Mouse (Mus musculus): ENCODE results near the gene Tpbgl. TPM values are rescaled to one million over a fixed set of nuclear protein-coding genes. Genes with fewer than 3 reads are reported as not detected.
A peak's percentile ranks its signal among the peaks of the same experiment; 100 is the strongest.

The Tpbgl gene
- polyA plus RNA-seq, 1 experiment from 2014 or later = 1.2 TPM

GRCm38 (mm10) chr7:99593868-99594803, 32.8 kb downstream of the Tpbgl start:
- H3K27me3 ChIP-seq (ENCODE audit: control insufficient read depth, insufficient read depth, low read length) = no peaks in the 10 kb centered on the region
- no peaks in the 10 kb centered on the region for H3K4me1 ChIP-seq (ENCODE audit: control insufficient read depth, insufficient read depth, low read length)
- WGBS = 91% methylated on average over 15 of the region's 15 CpGs
- H3K36me3 ChIP-seq (ENCODE audit: control insufficient read depth, insufficient read depth, low read length) = peaks cover 82% of the 10 kb centered on the region
- no peak overlapping the region for H3K9ac ChIP-seq (replicated peaks; ENCODE audit: low read length)
- no peak overlapping the region for H3K27ac ChIP-seq (replicated peaks; ENCODE audit: low read depth, low read length)
- no peak overlapping the region for H3K4me2 ChIP-seq (ENCODE audit: low read length)
- ATAC-seq (ENCODE audit: low FRiP score, low TSS enrichment) = no peak
- H3K9me3 ChIP-seq (ENCODE audit: control insufficient read depth, low read length) = no peaks in the 10 kb centered on the region
- no peak overlapping the region for H3K4me3 ChIP-seq (replicated peaks; ENCODE audit: low read depth, low read length)
- DNase-seq = no peak

- Histone ChIP-seq H3K36me3 (ENCODE audit: control insufficient read depth, insufficient read depth, low read length) (peaks cover 87% of the 10 kb centered on the region), H3K4me2 (ENCODE audit: low read length) (no peak overlapping the region), H3K4me3 (replicated peaks; ENCODE audit: low read depth, low read length) (no peak overlapping the region), H3K9ac (replicated peaks; ENCODE audit: low read length) (no peak overlapping the region), H3K27me3 (ENCODE audit: control insufficient read depth, insufficient read depth, low read length) (no peaks in the 10 kb centered on the region), H3K9me3 (ENCODE audit: control insufficient read depth, low read length) (no peaks in the 10 kb centered on the region), H3K27ac (replicated peaks; ENCODE audit: low read depth, low read length) (no peak overlapping the region), H3K4me1 (ENCODE audit: control insufficient read depth, insufficient read depth, low read length) (no peaks in the 10 kb centered on the region)
- WGBS = 92% methylated on average over 3 of the region's 3 CpGs
- DNase-seq (no peak), ATAC-seq (ENCODE audit: low FRiP score, low TSS enrichment) (no peak)
Measured at GRCm38 (mm10) chr7:99592669-99593068, 34.2 kb downstream of the Tpbgl start.

GRCm38 (mm10) chr7:99590646-99591045, 36.3 kb downstream of the Tpbgl start:
- no peaks in the 10 kb centered on the region for H3K9me3 ChIP-seq (ENCODE audit: control insufficient read depth, low read length)
- H3K36me3 ChIP-seq (ENCODE audit: control insufficient read depth, insufficient read depth, low read length) = peaks cover 67% of the 10 kb centered on the region
- H3K4me2 ChIP-seq (ENCODE audit: low read length) = no peak overlapping the region
- DNase-seq = no peak
- no peak overlapping the region for H3K9ac ChIP-seq (replicated peaks; ENCODE audit: low read length)
- H3K27ac ChIP-seq (replicated peaks; ENCODE audit: low read depth, low read length) = no peak overlapping the region
- no peak overlapping the region for H3K4me3 ChIP-seq (replicated peaks; ENCODE audit: low read depth, low read length)
- no peaks in the 10 kb centered on the region; the same call in 1 of the 2 replicates for H3K4me1 ChIP-seq (ENCODE audit: control insufficient read depth, insufficient read depth, low read length)
- ATAC-seq (ENCODE audit: low FRiP score, low TSS enrichment) = no peak
- 64% methylated on average over 5 of the region's 5 CpGs for WGBS
- H3K27me3 ChIP-seq (ENCODE audit: control insufficient read depth, insufficient read depth, low read length) = no peaks in the 10 kb centered on the region

GRCm38 (mm10) chr7:99590064-99590463, 36.8 kb downstream of the Tpbgl start:
- no peak for ATAC-seq (ENCODE audit: low FRiP score, low TSS enrichment)
- Histone ChIP-seq H3K4me1 (ENCODE audit: control insufficient read depth, insufficient read depth, low read length) (no peaks in the 10 kb centered on the region; the same call in 1 of the 2 replicates), H3K4me2 (ENCODE audit: low read length) (no peak overlapping the region), H3K4me3 (replicated peaks; ENCODE audit: low read depth, low read length) (no peak overlapping the region), H3K27me3 (ENCODE audit: control insufficient read depth, insufficient read depth, low read length) (no peaks in the 10 kb centered on the region), H3K36me3 (ENCODE audit: control insufficient read depth, insufficient read depth, low read length) (peaks cover 65% of the 10 kb centered on the region), H3K9ac (replicated peaks; ENCODE audit: low read length) (no peak overlapping the region), H3K27ac (replicated peaks; ENCODE audit: low read depth, low read length) (no peak overlapping the region), H3K9me3 (ENCODE audit: control insufficient read depth, low read length) (no peaks in the 10 kb centered on the region)
- DNase-seq = peak; percentile 90
- 13% methylated on average over 3 of the region's 3 CpGs for WGBS

- Histone ChIP-seq H3K4me2 (ENCODE audit: low read length) (no peak overlapping the region), H3K4me1 (ENCODE audit: control insufficient read depth, insufficient read depth, low read length) (peaks cover 3% of the 10 kb centered on the region), H3K9me3 (ENCODE audit: control insufficient read depth, low read length) (no peaks in the 10 kb centered on the region), H3K4me3 (replicated peaks; ENCODE audit: low read depth, low read length) (no peak overlapping the region), H3K9ac (replicated peaks; ENCODE audit: low read length) (no peak overlapping the region), H3K27ac (replicated peaks; ENCODE audit: low read depth, low read length) (no peak overlapping the region), H3K36me3 (ENCODE audit: control insufficient read depth, insufficient read depth, low read length) (peaks cover 42% of the 10 kb centered on the region), H3K27me3 (ENCODE audit: control insufficient read depth, insufficient read depth, low read length) (no peaks in the 10 kb centered on the region)
- 85% methylated on average over 8 of the region's 8 CpGs for WGBS
- DNase-seq (no peak), ATAC-seq (ENCODE audit: low FRiP score, low TSS enrichment) (no peak)
Measured at GRCm38 (mm10) chr7:99585976-99586375, 40.9 kb downstream of the Tpbgl start.

- Histone ChIP-seq H3K4me2 (ENCODE audit: low read length) (no peak overlapping the region), H3K4me1 (ENCODE audit: control insufficient read depth, insufficient read depth, low read length) (peaks cover 19% of the 10 kb centered on the region), H3K27ac (replicated peaks; ENCODE audit: low read depth, low read length) (no peak overlapping the region), H3K36me3 (ENCODE audit: control insufficient read depth, insufficient read depth, low read length) (peaks cover 27% of the 10 kb centered on the region), H3K9ac (replicated peaks; ENCODE audit: low read length) (no peak overlapping the region), H3K27me3 (ENCODE audit: control insufficient read depth, insufficient read depth, low read length) (no peaks in the 10 kb centered on the region), H3K4me3 (replicated peaks; ENCODE audit: low read depth, low read length) (no peak overlapping the region), H3K9me3 (ENCODE audit: control insufficient read depth, low read length) (no peaks in the 10 kb centered on the region)
- DNase-seq (no peak), ATAC-seq (ENCODE audit: low FRiP score, low TSS enrichment) (no peak)
- 91% methylated on average over 5 of the region's 5 CpGs for WGBS
Measured at GRCm38 (mm10) chr7:99583625-99584024, 43.3 kb downstream of the Tpbgl start.

- no peaks in the 10 kb centered on the region for H3K27me3 ChIP-seq (ENCODE audit: control insufficient read depth, insufficient read depth, low read length)
- H3K9ac ChIP-seq (replicated peaks; ENCODE audit: low read length) = no peak overlapping the region
- 36% methylated on average over 4 of the region's 4 CpGs for WGBS
- ATAC-seq (ENCODE audit: low FRiP score, low TSS enrichment) = no peak
- H3K4me3 ChIP-seq (replicated peaks; ENCODE audit: low read depth, low read length) = no peak overlapping the region
- no peaks in the 10 kb centered on the region for H3K9me3 ChIP-seq (ENCODE audit: control insufficient read depth, low read length)
- H3K27ac ChIP-seq (replicated peaks; ENCODE audit: low read depth, low read length) = no peak overlapping the region
- no peak overlapping the region for H3K4me2 ChIP-seq (ENCODE audit: low read length)
- H3K4me1 ChIP-seq (ENCODE audit: control insufficient read depth, insufficient read depth, low read length) = peaks cover 19% of the 10 kb centered on the region
- H3K36me3 ChIP-seq (ENCODE audit: control insufficient read depth, insufficient read depth, low read length) = peaks cover 20% of the 10 kb centered on the region
- DNase-seq = no peak
Measured at GRCm38 (mm10) chr7:99582867-99583266, 44.0 kb downstream of the Tpbgl start.

- H3K9ac ChIP-seq (replicated peaks; ENCODE audit: low read length) = no peak overlapping the region
- WGBS = 50% methylated on average over 7 of the region's 7 CpGs
- no peak overlapping the region for H3K4me2 ChIP-seq (ENCODE audit: low read length)
- DNase-seq (no peak), ATAC-seq (ENCODE audit: low FRiP score, low TSS enrichment) (no peak)
- peaks cover 19% of the 10 kb centered on the region for H3K36me3 ChIP-seq (ENCODE audit: control insufficient read depth, insufficient read depth, low read length)
- H3K4me3 ChIP-seq (replicated peaks; ENCODE audit: low read depth, low read length) = no peak overlapping the region
- H3K27me3 ChIP-seq (ENCODE audit: control insufficient read depth, insufficient read depth, low read length) = no peaks in the 10 kb centered on the region
- H3K4me1 ChIP-seq (ENCODE audit: control insufficient read depth, insufficient read depth, low read length) = peaks cover 19% of the 10 kb centered on the region
- no peaks in the 10 kb centered on the region for H3K9me3 ChIP-seq (ENCODE audit: control insufficient read depth, low read length)
- H3K27ac ChIP-seq (replicated peaks; ENCODE audit: low read depth, low read length) = no peak overlapping the region
Measured at GRCm38 (mm10) chr7:99582306-99582705, 44.6 kb downstream of the Tpbgl start.

GRCm38 (mm10) chr7:99580247-99580646, 46.7 kb downstream of the Tpbgl start:
- H3K27ac ChIP-seq (replicated peaks; ENCODE audit: low read depth, low read length) = no peak overlapping the region
- H3K9me3 ChIP-seq (ENCODE audit: control insufficient read depth, low read length) = no peaks in the 10 kb centered on the region
- H3K27me3 ChIP-seq (ENCODE audit: control insufficient read depth, insufficient read depth, low read length) = no peaks in the 10 kb centered on the region
- WGBS = 36% methylated on average over 6 of the region's 6 CpGs
- H3K36me3 ChIP-seq (ENCODE audit: control insufficient read depth, insufficient read depth, low read length) = peaks cover 17% of the 10 kb centered on the region
- DNase-seq = no peak
- peak overlapping the region; percentile 0; the same call in 1 of the 2 replicates for H3K4me3 ChIP-seq (replicated peaks; ENCODE audit: low read depth, low read length)
- peak overlapping the region; percentile 46; the same call in 1 of the 2 replicates for H3K4me2 ChIP-seq (ENCODE audit: low read length)
- ATAC-seq (ENCODE audit: low FRiP score, low TSS enrichment) = peak; percentile 31; the same call in 1 of the 2 replicates
- no peak overlapping the region for H3K9ac ChIP-seq (replicated peaks; ENCODE audit: low read length)
- H3K4me1 ChIP-seq (ENCODE audit: control insufficient read depth, insufficient read depth, low read length) = peaks cover 19% of the 10 kb centered on the region

All from midbrain, embryonic 14.5 days (tissue).